Mouse (Mus musculus) bone marrow macrophage, adult 2 months (primary cell): Measurements from ENCODE around the gene Nnat.

ENCODE experiments used
- CTCF ChIP-seq: IDR thresholded peaks from 2 replicates; pipeline ENCODE4 v1.5.1; 2012; ENCODE audit warnings: low read depth, mild to moderate bottlenecking, low read length, moderate library complexity
- POLR2A ChIP-seq: IDR thresholded peaks from 2 replicates; pipeline ENCODE4 v1.6.1; 2012; ENCODE audit warnings: mild to moderate bottlenecking, low read depth, low read length, borderline replicate concordance

DNA sequence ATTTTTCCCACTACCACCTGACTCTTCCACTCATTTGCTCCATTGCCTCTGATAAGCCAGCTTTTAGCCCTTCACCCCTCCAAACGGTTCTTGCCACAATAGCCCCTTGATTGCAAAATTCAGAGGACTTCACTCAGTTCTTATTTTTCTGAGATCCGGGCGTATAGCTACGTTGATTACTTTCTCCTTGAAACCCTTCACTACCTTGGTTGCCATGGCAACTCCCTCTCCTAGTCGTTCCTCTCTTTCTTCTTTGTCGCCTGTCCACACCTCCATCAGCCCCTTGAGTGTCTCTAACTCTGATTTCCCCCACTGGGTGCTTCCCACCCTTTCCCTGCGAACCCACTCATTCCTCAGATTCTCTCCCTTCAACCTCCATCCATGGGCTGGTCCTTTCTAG lies 22.8 kb upstream of the Nnat start:
- no peak for TF ChIP-seq POLR2A
- TF ChIP-seq CTCF: no peak
